Mouse (Mus musculus): ENCODE results near the gene Opalin. TPM values are rescaled to one million over a fixed set of nuclear protein-coding genes. Genes with fewer than 3 reads are reported as not detected.

Gene Opalin
- polyA plus RNA-seq, 1 experiment from 2014 or later: not detected

GRCm38 (mm10) chr19:41109496-41109895, 32.6 kb upstream of the Opalin start:
- H3K9ac ChIP-seq (ENCODE audit: low read depth, low read length): no peak overlapping the region
- 66% methylated on average over 8 of the region's 8 CpGs for WGBS
- no peaks in the 10 kb centered on the region for H3K27me3 ChIP-seq (replicated peaks; ENCODE audit: control insufficient read depth, insufficient read depth, low read length)
- ATAC-seq (ENCODE audit: low read depth): no peak
- DNase-seq (ENCODE audit: low spot score): peak; percentile 44
- H3K4me1 ChIP-seq (ENCODE audit: control insufficient read depth, insufficient read depth, low read length): peaks cover 8% of the 10 kb centered on the region
- H3K9me3 ChIP-seq (ENCODE audit: control insufficient read depth, low read length): no peaks in the 10 kb centered on the region
- no peak overlapping the region for H3K4me3 ChIP-seq (ENCODE audit: low read depth, low read length)
- no peaks in the 10 kb centered on the region for H3K36me3 ChIP-seq (ENCODE audit: control insufficient read depth, insufficient read depth, low read length)
- H3K4me2 ChIP-seq (ENCODE audit: low read depth, low read length): no peak overlapping the region
- H3K27ac ChIP-seq (replicated peaks; ENCODE audit: low read depth, low read length): no peak overlapping the region

GRCm38 (mm10) chr19:41108666-41109065, 31.8 kb upstream of the Opalin start:
- DNase-seq (ENCODE audit: low spot score) (no peak), ATAC-seq (ENCODE audit: low read depth) (no peak)
- H3K27me3 ChIP-seq (replicated peaks; ENCODE audit: control insufficient read depth, insufficient read depth, low read length): no peaks in the 10 kb centered on the region
- peaks cover 8% of the 10 kb centered on the region for H3K4me1 ChIP-seq (ENCODE audit: control insufficient read depth, insufficient read depth, low read length)
- H3K9me3 ChIP-seq (ENCODE audit: control insufficient read depth, low read length): no peaks in the 10 kb centered on the region
- 91% methylated on average over 7 of the region's 7 CpGs for WGBS
- no peak overlapping the region for H3K9ac ChIP-seq (ENCODE audit: low read depth, low read length)
- no peak overlapping the region for H3K4me2 ChIP-seq (ENCODE audit: low read depth, low read length)
- H3K4me3 ChIP-seq (ENCODE audit: low read depth, low read length): no peak overlapping the region
- no peak overlapping the region for H3K27ac ChIP-seq (replicated peaks; ENCODE audit: low read depth, low read length)
- no peaks in the 10 kb centered on the region for H3K36me3 ChIP-seq (ENCODE audit: control insufficient read depth, insufficient read depth, low read length)

GRCm38 (mm10) chr19:41107530-41107929, 30.6 kb upstream of the Opalin start:
- DNase-seq (ENCODE audit: low spot score): peak; percentile 57
- Histone ChIP-seq H3K4me2 (ENCODE audit: low read depth, low read length) (no peak overlapping the region), H3K4me3 (ENCODE audit: low read depth, low read length) (no peak overlapping the region), H3K9ac (ENCODE audit: low read depth, low read length) (no peak overlapping the region), H3K36me3 (ENCODE audit: control insufficient read depth, insufficient read depth, low read length) (no peaks in the 10 kb centered on the region), H3K4me1 (ENCODE audit: control insufficient read depth, insufficient read depth, low read length) (peaks cover 8% of the 10 kb centered on the region), H3K27ac (replicated peaks; ENCODE audit: low read depth, low read length) (no peak overlapping the region), H3K9me3 (ENCODE audit: control insufficient read depth, low read length) (no peaks in the 10 kb centered on the region), H3K27me3 (replicated peaks; ENCODE audit: control insufficient read depth, insufficient read depth, low read length) (no peaks in the 10 kb centered on the region)
- WGBS: 41% methylated on average over 8 of the region's 8 CpGs
- peak; percentile 61 for ATAC-seq (ENCODE audit: low read depth)

- DNase-seq (ENCODE audit: low spot score) (peak; percentile 82), ATAC-seq (ENCODE audit: low read depth) (peak; percentile 42; the same call in 1 of the 2 replicates)
These were observed 28.0 kb upstream of the Opalin start for GRCm38 (mm10) chr19:41104922-41105321.

GRCm38 (mm10) chr19:41101390-41101789, 24.5 kb upstream of the Opalin start:
- no peak overlapping the region for H3K9ac ChIP-seq (ENCODE audit: low read depth, low read length)
- H3K36me3 ChIP-seq (ENCODE audit: control insufficient read depth, insufficient read depth, low read length): no peaks in the 10 kb centered on the region
- no peak overlapping the region for H3K4me3 ChIP-seq (ENCODE audit: low read depth, low read length)
- ATAC-seq (ENCODE audit: low read depth) (peak; percentile 77), DNase-seq (ENCODE audit: low spot score) (peak; percentile 48)
- no peak overlapping the region for H3K27ac ChIP-seq (replicated peaks; ENCODE audit: low read depth, low read length)
- H3K4me1 ChIP-seq (ENCODE audit: control insufficient read depth, insufficient read depth, low read length): no peaks in the 10 kb centered on the region
- WGBS: 76% methylated on average over 7 of the region's 8 CpGs
- no peaks in the 10 kb centered on the region for H3K9me3 ChIP-seq (ENCODE audit: control insufficient read depth, low read length)
- H3K27me3 ChIP-seq (replicated peaks; ENCODE audit: control insufficient read depth, insufficient read depth, low read length): no peaks in the 10 kb centered on the region
- no peak overlapping the region for H3K4me2 ChIP-seq (ENCODE audit: low read depth, low read length)

More at GRCm38 (mm10) chr19:41104922-41105321, 28.0 kb upstream of the Opalin start:
- Histone ChIP-seq H3K4me2 (ENCODE audit: low read depth, low read length) (no peak overlapping the region), H3K27me3 (replicated peaks; ENCODE audit: control insufficient read depth, insufficient read depth, low read length) (no peaks in the 10 kb centered on the region), H3K9ac (ENCODE audit: low read depth, low read length) (no peak overlapping the region), H3K36me3 (ENCODE audit: control insufficient read depth, insufficient read depth, low read length) (no peaks in the 10 kb centered on the region), H3K9me3 (ENCODE audit: control insufficient read depth, low read length) (no peaks in the 10 kb centered on the region), H3K27ac (replicated peaks; ENCODE audit: low read depth, low read length) (no peak overlapping the region), H3K4me1 (ENCODE audit: control insufficient read depth, insufficient read depth, low read length) (peaks cover 8% of the 10 kb centered on the region), H3K4me3 (ENCODE audit: low read depth, low read length) (no peak overlapping the region)
- 34% methylated on average over 8 of the region's 8 CpGs for WGBS

- no peak overlapping the region for H3K4me2 ChIP-seq (ENCODE audit: low read depth, low read length)
- no peak overlapping the region for H3K27ac ChIP-seq (replicated peaks; ENCODE audit: low read depth, low read length)
- no peak overlapping the region for H3K4me3 ChIP-seq (ENCODE audit: low read depth, low read length)
- DNase-seq (ENCODE audit: low spot score) (no peak), ATAC-seq (ENCODE audit: low read depth) (no peak)
- WGBS: 95% methylated on average over 7 of the region's 7 CpGs
- no peaks in the 10 kb centered on the region for H3K27me3 ChIP-seq (replicated peaks; ENCODE audit: control insufficient read depth, insufficient read depth, low read length)
- no peaks in the 10 kb centered on the region for H3K4me1 ChIP-seq (ENCODE audit: control insufficient read depth, insufficient read depth, low read length)
- no peaks in the 10 kb centered on the region for H3K36me3 ChIP-seq (ENCODE audit: control insufficient read depth, insufficient read depth, low read length)
- H3K9me3 ChIP-seq (ENCODE audit: control insufficient read depth, low read length): no peaks in the 10 kb centered on the region
- H3K9ac ChIP-seq (ENCODE audit: low read depth, low read length): no peak overlapping the region
These were observed 23.9 kb upstream of the Opalin start for GRCm38 (mm10) chr19:41100863-41101262.

GRCm38 (mm10) chr19:41097038-41097437, 20.1 kb upstream of the Opalin start:
- no peak overlapping the region for H3K27ac ChIP-seq (replicated peaks; ENCODE audit: low read depth, low read length)

GRCm38 (mm10) chr19:41091901-41092300, 15.0 kb upstream of the Opalin start:
- Histone ChIP-seq H3K9me3 (ENCODE audit: control insufficient read depth, low read length) (no peaks in the 10 kb centered on the region), H3K36me3 (ENCODE audit: control insufficient read depth, insufficient read depth, low read length) (no peaks in the 10 kb centered on the region), H3K27me3 (replicated peaks; ENCODE audit: control insufficient read depth, insufficient read depth, low read length) (peaks cover 21% of the 10 kb centered on the region; the same call in 1 of the 2 replicates), H3K4me3 (ENCODE audit: low read depth, low read length) (no peak overlapping the region), H3K9ac (ENCODE audit: low read depth, low read length) (no peak overlapping the region), H3K27ac (replicated peaks; ENCODE audit: low read depth, low read length) (no peak overlapping the region), H3K4me2 (ENCODE audit: low read depth, low read length) (no peak overlapping the region), H3K4me1 (ENCODE audit: control insufficient read depth, insufficient read depth, low read length) (no peaks in the 10 kb centered on the region)
- ATAC-seq (ENCODE audit: low read depth) (no peak), DNase-seq (ENCODE audit: low spot score) (no peak)
- WGBS: 69% methylated on average over 2 of the region's 2 CpGs

More at GRCm38 (mm10) chr19:41097038-41097437, 20.1 kb upstream of the Opalin start:
- no peak overlapping the region for H3K4me2 ChIP-seq (ENCODE audit: low read depth, low read length)
- H3K27me3 ChIP-seq (replicated peaks; ENCODE audit: control insufficient read depth, insufficient read depth, low read length): no peaks in the 10 kb centered on the region
- WGBS: 51% methylated on average over 4 of the region's 4 CpGs
- no peaks in the 10 kb centered on the region for H3K4me1 ChIP-seq (ENCODE audit: control insufficient read depth, insufficient read depth, low read length)
- ATAC-seq (ENCODE audit: low read depth): no peak
- no peak overlapping the region for H3K4me3 ChIP-seq (ENCODE audit: low read depth, low read length)
- no peaks in the 10 kb centered on the region for H3K9me3 ChIP-seq (ENCODE audit: control insufficient read depth, low read length)
- H3K9ac ChIP-seq (ENCODE audit: low read depth, low read length): no peak overlapping the region
- no peak for DNase-seq (ENCODE audit: low spot score)
- no peaks in the 10 kb centered on the region for H3K36me3 ChIP-seq (ENCODE audit: control insufficient read depth, insufficient read depth, low read length)

GRCm38 (mm10) chr19:41089833-41090232, 12.9 kb upstream of the Opalin start:
- ATAC-seq (ENCODE audit: low read depth): 0 out of 2 replicates have a peak, but pooled peaks have one; percentile 28
- DNase-seq (ENCODE audit: low spot score): peak; percentile 76
- WGBS: 12% methylated on average over 5 of the region's 5 CpGs
- no peak overlapping the region for H3K9ac ChIP-seq (ENCODE audit: low read depth, low read length)
- H3K27me3 ChIP-seq (replicated peaks; ENCODE audit: control insufficient read depth, insufficient read depth, low read length): peaks cover 21% of the 10 kb centered on the region; the same call in 1 of the 2 replicates
- H3K4me2 ChIP-seq (ENCODE audit: low read depth, low read length): no peak overlapping the region
- H3K9me3 ChIP-seq (ENCODE audit: control insufficient read depth, low read length): no peaks in the 10 kb centered on the region
- H3K4me1 ChIP-seq (ENCODE audit: control insufficient read depth, insufficient read depth, low read length): no peaks in the 10 kb centered on the region
- no peak overlapping the region for H3K4me3 ChIP-seq (ENCODE audit: low read depth, low read length)
- H3K36me3 ChIP-seq (ENCODE audit: control insufficient read depth, insufficient read depth, low read length): no peaks in the 10 kb centered on the region
- H3K27ac ChIP-seq (replicated peaks; ENCODE audit: low read depth, low read length): no peak overlapping the region

Data from embryonic facial prominence, embryonic 14.5 days (tissue).